Mouse (Mus musculus) thymus, postnatal 14 days (tissue): ENCODE data around the gene Ssu2.
A peak's percentile ranks its signal among the peaks of the same experiment; 100 is the strongest.

Experiments used
- DNase-seq: peaks from one replicate; pipeline ENCODE4 v3.0.0; 2021

Ssu2 gene

GRCm38 (mm10) chr6:112387947-112388346 lies at the start of gene Ssu2:
Ssu2 (minus strand) TSS chr6:112388023.
- no peak for DNase-seq

- DNase-seq, result no peak
These were observed 38.4 kb upstream of the Ssu2 start for GRCm38 (mm10) chr6:112426018-112426732.

GRCm38 (mm10) chr6:112423746-112424501 lies 36.1 kb upstream of the Ssu2 start:
- no peak for DNase-seq

GRCm38 (mm10) chr6:112420883-112421282 lies 33.1 kb upstream of the Ssu2 start:
- DNase-seq, result no peak

- DNase-seq, result no peak
These were observed 31.5 kb upstream of the Ssu2 start for GRCm38 (mm10) chr6:112419333-112419732.

GRCm38 (mm10) chr6:112404111-112404510 lies 16.3 kb upstream of the Ssu2 start:
- DNase-seq, result no peak

- no peak for DNase-seq
These were observed 14.3 kb upstream of the Ssu2 start for GRCm38 (mm10) chr6:112401953-112402683.

- DNase-seq, result no peak
These were observed 9.5 kb upstream of the Ssu2 start for GRCm38 (mm10) chr6:112397351-112397750.

GRCm38 (mm10) chr6:112396352-112396751 lies 8.5 kb upstream of the Ssu2 start:
- no peak for DNase-seq

- DNase-seq, result no peak
These were observed 562 bp upstream of the Ssu2 start for GRCm38 (mm10) chr6:112388385-112388784.

- no peak for DNase-seq
These were observed 1.6 kb downstream of the Ssu2 start for GRCm38 (mm10) chr6:112386260-112386659.

- DNase-seq, result no peak
These were observed 4.7 kb downstream of the Ssu2 start for GRCm38 (mm10) chr6:112382990-112383685.

GRCm38 (mm10) chr6:112379054-112379453 lies 8.8 kb downstream of the Ssu2 start:
- DNase-seq, result no peak

GRCm38 (mm10) chr6:112375661-112376392 lies 12.0 kb downstream of the Ssu2 start:
- no peak for DNase-seq

- peak; percentile 25 for DNase-seq
These were observed 13.8 kb downstream of the Ssu2 start for GRCm38 (mm10) chr6:112373886-112374585.

- no peak for DNase-seq
These were observed 22.5 kb downstream of the Ssu2 start for GRCm38 (mm10) chr6:112365294-112365693.

GRCm38 (mm10) chr6:112364581-112364980 lies 23.2 kb downstream of the Ssu2 start:
- peak; percentile 31 for DNase-seq

- DNase-seq, result peak; percentile 53
These were observed 25.4 kb downstream of the Ssu2 start for GRCm38 (mm10) chr6:112362349-112362958.

GRCm38 (mm10) chr6:112360676-112361075 lies 27.1 kb downstream of the Ssu2 start:
- DNase-seq, result no peak

- DNase-seq, result no peak
These were observed 28.5 kb downstream of the Ssu2 start for GRCm38 (mm10) chr6:112359341-112359740.

- no peak for DNase-seq
These were observed 37.4 kb downstream of the Ssu2 start for GRCm38 (mm10) chr6:112350452-112350851.
